ENCODE assay signal across 24 mouse cellular contexts in the genomic region with DNA sequence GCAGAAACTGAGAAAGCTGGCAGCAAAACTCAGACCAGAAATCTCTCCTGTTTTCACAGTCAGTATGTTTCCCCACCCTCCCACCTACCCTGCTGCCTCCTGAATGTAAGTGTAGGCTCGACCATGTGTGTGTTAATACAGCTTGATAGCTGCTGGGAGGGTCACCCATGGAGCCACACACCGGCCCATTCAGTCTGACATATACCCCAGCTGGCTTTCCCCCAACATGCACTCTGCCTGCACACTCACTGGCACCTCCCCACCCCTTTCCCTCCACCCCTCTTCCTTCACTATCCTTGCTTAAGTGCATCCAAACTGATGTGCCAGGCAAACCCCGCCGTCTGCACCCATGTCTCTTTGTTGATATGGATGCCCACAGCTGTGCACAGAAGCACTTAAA.
"Had no signal": no experiment of that assay in that cellular context is flagged by ENCODE, and none has a peak within 500 bp of the region (broad histone marks: within the 10 kb centered on the region; RNA-seq: fewer than 3 reads in every experiment).

No protein-coding gene starts in this region.

- H3K4me2 ChIP-seq: heart, embryonic 11.5 days; heart, embryonic 13.5 days; heart, embryonic 15.5 days; hindbrain, embryonic 13.5 days; hindbrain, embryonic 15.5 days; kidney, embryonic 15.5 days; limb, embryonic 13.5 days; limb, embryonic 15.5 days; liver, embryonic 12.5 days had no signal

- H3K36me3 ChIP-seq: heart, embryonic 13.5 days; heart, embryonic 15.5 days; hindbrain, embryonic 13.5 days; hindbrain, embryonic 15.5 days; kidney, embryonic 15.5 days; limb, embryonic 13.5 days; limb, embryonic 15.5 days; liver, embryonic 12.5 days had no signal

- DNase-seq: forebrain, postnatal 0 days; gastrocnemius, adult 2 months; gastrocnemius, postnatal 10 days; gastrocnemius, postnatal 25 days; heart, adult 18-20 months; heart, postnatal 14 days; heart, postnatal 36 days; kidney, adult 11 months; kidney, adult 2 months; kidney, adult 9 months; kidney, postnatal 14 days; kidney, postnatal 36 days; layer of hippocampus, adult 9-11 months; layer of hippocampus, postnatal 36 days had no signal

- H3K27ac ChIP-seq: gastrocnemius, adult 2 months; heart, embryonic 13.5 days; heart, embryonic 15.5 days; hindbrain, embryonic 13.5 days; hindbrain, embryonic 15.5 days; kidney, embryonic 15.5 days; limb, embryonic 13.5 days; limb, embryonic 15.5 days; liver, embryonic 12.5 days had no signal

- ATAC-seq: forebrain, postnatal 0 days; intestine, embryonic 16.5 days; liver, embryonic 12.5 days had no signal

- H3K9me3 ChIP-seq: heart, embryonic 13.5 days; heart, embryonic 15.5 days; hindbrain, embryonic 13.5 days; hindbrain, embryonic 15.5 days; kidney, embryonic 15.5 days; limb, embryonic 13.5 days; limb, embryonic 15.5 days; liver, embryonic 12.5 days had no signal

- H3K4me3 ChIP-seq: gastrocnemius, adult 2 months; heart, embryonic 13.5 days; heart, embryonic 15.5 days; hindbrain, embryonic 13.5 days; hindbrain, embryonic 15.5 days; kidney, embryonic 15.5 days; limb, embryonic 13.5 days; limb, embryonic 15.5 days; liver, embryonic 12.5 days had no signal

- H3K4me1 ChIP-seq: liver, embryonic 12.5 days had no signal

- H3K9ac ChIP-seq: forebrain, postnatal 0 days; heart, embryonic 13.5 days; heart, embryonic 15.5 days; hindbrain, embryonic 13.5 days; hindbrain, embryonic 15.5 days; kidney, embryonic 15.5 days; limb, embryonic 13.5 days; limb, embryonic 15.5 days; liver, embryonic 12.5 days had no signal
